Mouse (Mus musculus) brain, adult 2 months (tissue): Measurements from ENCODE around the gene Uncx.

Source experiments
- DNase-seq: peaks from one replicate; pipeline ENCODE4 v3.0.0; 2011; ENCODE audit warnings: low read depth, low spot score

The Uncx gene

DNA sequence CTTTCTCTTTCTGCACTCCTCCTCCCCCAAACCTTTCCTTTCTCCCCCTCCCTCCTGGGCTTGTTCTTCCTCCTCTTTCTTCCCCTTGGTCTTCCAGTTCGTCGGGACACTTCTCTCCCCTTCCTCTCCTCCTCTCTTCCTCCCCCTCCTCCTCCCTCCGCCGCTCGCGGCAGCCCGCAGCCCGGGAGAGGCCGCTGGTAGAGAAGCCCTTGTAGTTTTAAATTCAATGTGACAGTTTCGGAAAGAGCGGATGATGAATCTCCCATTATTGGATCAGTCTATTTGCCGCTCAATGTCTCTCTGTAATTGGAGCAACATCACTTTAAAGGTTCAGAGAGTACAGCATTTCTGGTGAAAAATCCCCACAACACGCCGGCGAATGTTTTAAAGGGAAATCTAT is at the start of gene Uncx:
Uncx (plus strand) TSS at position 281 of the 400 bp plus-strand sequence.
- DNase-seq: peak; percentile 29

DNA sequence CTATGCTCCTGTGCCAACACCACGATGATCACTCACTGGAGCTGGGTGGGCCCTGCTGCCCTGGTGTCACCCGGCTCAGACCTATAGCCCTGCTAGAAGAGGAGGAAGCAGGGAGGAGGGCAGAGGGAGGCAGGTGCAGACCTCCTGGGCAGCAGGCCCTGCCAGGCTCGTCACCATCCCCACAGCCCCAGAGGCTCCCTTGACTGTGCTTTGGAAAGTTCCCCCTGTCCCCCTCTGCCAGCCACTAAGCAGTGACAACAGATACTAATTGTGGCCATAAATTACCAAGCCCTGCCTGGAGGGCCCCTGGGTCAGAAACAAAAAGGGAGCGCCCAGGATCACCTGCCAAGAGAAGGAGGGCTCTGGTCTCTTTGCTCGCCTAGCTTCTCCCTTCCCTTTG is 49.6 kb upstream of the Uncx start:
- DNase-seq: no peak

DNA sequence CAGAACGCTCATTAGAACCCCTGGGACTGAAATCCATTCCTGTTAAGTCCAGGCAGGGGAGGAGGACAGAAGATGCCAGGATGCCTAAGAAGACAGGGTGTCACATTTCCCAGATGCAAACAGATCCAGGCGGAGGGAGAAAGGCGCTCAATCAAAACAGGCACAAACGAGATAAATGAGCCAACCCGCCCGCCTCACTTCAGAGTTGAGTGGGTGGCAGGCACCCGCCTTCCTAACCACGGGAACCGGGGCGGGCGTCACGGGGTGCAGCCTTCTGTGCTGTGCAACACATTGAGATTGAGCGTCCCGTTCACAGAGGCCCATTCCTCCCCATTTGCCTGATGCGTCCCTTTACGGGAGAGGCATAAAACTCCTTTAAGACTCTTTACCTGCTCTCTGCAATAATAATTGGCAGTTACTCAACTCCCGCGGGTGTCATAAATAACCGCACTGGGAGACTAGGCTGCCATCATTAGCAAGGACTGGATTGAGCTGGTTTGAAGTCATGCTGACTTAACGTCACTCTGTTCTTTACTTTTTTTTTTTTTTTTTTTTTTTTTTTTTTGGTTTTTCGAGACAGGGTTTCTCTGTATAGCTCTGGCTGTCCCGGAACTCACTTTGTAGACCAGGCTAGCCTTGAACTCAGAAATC is 48.1 kb upstream of the Uncx start:
- peak; percentile 61 for DNase-seq

DNA sequence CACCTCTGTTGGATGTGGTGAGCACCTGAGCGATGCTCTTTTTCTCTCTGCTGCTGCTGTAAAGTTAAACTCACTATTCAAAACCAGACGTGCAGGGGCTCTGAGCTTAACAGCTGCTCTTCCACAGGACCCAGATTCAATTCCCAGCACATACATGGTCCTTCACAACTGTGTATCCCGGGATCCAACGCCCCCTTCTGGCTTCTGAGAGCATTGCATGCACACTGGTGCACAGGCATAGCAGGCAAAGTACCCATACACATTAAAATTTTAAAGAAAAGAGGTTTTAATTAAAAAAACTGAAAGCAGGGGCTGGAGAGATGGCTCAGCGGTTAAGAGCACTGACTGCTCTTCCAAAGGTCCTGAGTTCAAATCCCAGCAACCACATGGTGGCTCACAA is 46.4 kb upstream of the Uncx start:
- no peak for DNase-seq

DNA sequence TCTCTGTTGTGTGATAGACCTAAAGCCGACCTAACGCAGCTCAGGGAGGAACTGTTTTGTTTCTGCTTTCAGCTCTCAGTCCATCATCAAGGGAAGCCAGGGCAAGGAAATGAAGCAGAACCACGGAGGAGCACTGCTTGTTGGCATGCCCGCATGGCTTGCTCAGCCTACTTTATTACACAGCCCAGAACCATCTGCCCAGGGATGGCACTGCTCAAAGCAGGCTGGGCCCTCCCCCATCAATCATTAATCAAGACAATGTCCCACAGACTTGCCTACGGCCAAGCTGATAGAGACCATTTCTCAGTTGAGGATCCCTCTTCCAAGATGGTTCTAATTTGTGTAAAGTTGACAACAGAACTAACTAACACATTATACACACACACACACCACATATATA is 44.5 kb upstream of the Uncx start:
- no peak for DNase-seq

DNA sequence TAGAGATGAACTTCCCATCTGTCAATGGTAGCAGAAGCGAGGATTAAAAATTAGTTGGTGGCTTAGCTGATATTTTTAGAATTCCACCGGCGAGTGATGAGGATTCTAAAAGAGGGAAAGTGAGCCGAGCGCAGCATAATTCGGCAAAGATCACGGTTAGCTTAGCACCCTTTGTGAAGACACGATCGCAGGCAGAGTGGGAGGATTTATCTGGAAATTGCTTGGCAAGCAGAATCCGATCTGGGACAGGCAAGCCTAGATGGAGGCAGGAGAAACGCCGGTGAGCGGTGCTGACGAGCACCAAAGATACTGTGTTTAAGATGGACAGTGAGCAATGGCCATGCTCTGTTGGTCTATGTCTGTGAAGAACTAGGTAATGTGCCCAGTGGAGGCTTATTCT is 41.0 kb upstream of the Uncx start:
- peak; percentile 79 for DNase-seq

DNA sequence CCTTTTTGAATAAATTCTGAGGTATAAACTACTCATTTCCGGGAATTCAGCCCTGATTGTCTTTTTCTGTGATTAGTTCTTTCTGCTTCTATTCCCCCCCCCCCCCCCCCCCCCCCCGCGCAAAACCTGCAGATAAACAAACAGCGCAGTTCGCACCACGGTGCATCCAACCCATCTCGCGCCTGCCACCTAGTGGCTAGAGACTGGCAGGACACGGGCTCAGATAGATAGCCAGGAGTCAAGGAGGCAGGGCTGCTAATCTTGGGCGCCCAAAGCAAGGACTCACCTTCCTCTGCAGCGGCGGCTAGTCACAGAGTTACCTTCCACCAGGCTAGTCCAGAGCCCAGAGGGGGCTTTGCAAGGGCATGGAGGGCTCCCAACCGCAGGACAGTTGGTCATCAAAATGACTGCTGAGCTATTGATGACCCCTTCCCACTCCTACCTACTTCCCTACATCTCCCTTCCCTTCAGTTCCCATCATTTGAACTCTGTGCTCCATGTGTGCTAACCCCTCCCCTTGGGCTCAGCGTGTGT is 38.2 kb upstream of the Uncx start:
- DNase-seq: peak; percentile 87

DNA sequence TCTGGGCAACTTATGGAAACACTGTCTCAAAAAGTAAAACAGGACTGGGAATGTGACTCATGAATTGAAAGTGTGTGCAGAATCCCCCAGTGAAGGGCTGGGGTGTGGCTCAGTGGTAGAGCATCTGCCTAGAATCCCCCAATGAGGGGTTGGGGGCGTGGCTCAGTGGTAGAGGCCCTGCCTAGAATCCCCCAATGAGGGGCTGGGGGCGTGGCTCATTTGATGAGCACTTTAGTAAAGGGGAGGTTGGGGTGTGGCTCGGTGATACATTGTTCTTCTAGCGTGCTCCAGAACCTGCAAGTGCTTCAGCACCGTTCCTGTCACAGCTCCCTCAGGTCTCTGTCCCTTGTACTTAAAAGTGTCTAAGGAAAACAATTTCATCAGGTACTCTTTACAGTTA is 37.1 kb upstream of the Uncx start:
- DNase-seq: no peak

DNA sequence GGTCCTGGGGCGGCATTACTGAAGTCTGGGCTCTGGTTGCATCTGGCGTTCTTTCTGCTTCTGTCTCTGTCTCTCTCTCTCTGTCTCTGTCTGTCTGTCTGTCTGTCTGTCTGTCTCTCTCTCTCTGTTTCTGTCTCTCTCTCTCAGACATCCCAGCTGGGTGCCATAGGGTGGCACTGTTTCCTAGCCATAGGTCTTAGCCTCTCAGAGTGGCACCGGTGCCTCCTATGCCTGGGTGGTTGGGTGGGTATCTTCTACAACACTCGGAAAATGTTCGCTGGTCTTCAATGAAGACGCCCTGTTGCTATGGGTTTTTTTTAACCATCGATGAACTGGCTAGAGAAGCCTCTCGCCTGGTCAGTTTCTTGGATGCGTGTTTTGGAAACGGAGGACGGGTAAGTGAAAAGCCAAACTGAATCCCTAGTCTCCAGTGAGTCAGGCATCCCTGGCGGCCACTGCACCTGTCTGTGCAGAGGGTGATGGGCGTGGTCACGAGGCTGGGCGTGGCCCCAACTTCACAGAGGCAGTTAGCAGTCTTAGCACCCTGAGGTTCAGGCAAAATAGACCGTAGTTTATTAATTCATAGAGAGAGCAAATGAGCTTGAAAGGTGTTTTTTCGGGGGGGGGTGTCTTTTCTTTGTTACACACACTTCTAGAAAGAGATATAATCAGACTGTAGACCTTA is 32.5 kb upstream of the Uncx start:
- peak; percentile 23 for DNase-seq

DNA sequence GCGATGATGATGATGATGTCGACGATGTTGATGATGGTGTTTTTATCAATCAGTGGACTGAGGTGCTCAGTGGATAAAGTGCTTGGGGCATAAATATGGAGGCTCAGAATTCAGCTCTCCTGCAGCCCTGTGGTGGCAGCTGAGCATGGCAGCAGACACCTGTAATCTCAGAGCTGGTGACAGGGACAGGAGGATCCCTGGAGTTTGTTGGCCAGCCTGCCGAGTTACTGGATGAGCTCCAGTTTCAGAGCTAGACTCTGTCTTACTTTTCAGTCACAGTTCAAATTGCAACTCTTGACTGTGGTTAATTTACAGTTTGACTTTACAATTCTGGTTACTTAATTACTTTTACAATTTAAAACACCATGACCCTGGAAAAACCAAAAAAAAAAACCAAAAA is 31.1 kb upstream of the Uncx start:
- no peak for DNase-seq

DNA sequence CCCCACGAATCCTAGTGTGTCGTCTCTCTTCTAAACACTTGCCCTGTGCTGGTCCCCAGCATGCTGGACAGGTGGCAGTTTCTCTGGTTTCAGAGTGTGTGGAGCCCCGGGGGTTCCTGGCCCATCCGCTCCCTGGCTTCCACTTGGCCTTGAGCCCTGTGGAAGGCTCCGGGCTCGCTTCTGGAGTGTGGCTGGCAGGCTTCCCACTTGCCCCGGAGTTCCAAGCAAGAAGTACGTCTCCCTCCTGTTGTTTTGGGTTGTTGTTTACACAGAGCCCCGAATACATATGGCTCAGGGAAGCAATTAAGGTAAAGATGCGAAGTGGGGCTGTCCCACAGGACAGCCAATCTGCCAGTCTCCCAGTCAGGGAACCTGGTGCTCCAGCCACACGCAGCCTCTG is 27.0 kb upstream of the Uncx start:
- DNase-seq: no peak

DNA sequence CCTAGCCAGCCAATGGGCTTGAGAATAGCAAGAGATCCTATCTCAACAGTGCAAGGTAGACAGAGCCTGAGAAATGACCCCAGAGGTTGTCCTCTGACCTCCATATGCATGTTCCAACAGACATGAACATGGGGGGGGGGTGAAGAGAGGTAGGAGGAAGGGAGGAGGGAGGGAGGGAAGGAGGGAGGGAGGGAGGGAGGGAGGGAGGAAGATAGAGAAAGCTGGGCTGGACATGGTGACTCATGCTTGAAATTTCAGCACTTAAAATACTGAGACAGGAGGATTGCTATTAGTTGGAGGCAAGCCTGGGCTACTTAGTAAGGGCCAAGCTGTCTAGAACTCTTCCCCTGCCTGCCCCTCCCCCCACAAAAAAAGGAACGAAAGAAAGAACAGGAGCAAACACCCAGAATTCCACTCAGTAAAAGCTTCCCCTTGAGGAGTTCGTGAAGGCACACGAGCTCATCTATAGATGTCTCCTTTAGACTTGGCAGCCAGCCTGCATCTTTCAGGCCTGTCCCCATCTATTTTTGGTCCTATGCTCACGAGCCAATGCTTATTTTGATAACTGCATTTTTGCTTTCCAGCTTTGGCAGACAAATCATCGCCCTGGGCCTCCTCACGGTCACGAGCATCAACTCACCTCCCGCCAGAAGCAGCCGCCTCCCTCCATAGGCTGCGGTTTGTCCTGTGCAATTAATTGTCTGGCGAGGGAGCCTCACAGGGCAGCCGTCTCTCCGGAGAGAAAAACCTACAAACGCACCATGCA is 23.0 kb upstream of the Uncx start:
- peak; percentile 51 for DNase-seq

DNA sequence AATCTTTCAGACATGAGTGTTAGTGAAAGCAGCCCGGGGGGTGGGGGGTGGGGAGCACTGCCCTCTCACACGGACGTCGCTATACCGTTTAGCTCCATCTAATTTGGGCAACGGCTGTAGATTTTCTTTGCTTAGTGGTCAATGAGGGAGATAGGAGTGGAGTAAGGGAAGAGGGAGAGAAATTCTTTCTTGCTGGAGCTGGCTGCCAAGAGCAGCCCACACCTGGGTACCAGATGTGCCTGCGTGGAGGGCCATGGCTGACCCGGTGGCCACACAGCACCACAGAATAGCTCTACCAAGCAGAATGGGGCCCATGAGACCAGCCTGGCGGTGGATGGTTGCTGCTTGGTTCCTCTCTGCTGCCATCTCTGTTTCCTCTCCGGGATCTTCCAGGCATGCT is 21.3 kb upstream of the Uncx start:
- no peak for DNase-seq

DNA sequence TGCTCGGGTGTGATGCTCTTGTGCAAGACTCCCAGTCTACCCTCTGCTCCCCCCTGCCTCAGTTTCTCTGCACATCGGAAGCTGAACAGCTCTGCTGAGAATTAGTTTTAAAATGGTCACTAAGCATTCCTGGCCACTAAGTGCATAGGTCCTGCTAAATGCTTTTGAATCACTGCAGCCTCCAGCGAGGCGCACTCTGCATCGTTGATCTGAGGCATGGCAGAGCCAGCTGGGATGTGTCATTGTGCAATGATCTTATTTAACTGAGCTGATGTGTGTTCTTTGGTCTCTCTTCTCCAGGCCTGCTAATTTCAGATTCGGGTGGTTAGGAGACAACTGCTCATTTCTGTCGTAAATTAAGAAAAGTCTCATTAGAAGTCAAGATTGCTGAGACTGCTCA is 14.4 kb upstream of the Uncx start:
- no peak for DNase-seq

DNA sequence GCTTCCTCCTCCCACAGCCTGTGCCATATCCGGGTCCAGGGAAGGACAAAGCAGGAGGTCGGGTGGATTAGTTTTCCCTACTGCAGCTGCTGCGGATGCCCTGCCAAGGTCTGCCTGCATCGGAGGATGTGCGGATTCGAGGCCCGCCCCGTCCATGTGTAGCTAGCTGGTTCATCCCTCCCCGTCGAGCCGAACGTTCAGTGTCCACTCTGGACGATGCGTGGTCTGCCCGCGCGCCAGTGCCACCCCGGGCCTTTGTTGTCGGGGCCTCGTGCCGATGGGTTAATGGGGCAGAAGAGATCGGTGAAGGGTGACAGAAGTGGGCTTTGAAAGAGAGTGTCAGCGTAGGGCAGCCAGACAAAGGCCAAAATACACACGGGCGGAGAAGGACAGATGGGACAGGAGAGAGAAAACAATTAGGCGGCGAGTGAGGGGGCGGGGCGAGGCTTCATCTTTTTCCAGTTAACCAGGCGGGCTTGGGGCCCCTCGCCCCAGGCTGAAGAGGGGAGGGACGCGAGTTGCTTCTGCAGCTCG is 7.8 kb upstream of the Uncx start:
- DNase-seq: no peak

DNA sequence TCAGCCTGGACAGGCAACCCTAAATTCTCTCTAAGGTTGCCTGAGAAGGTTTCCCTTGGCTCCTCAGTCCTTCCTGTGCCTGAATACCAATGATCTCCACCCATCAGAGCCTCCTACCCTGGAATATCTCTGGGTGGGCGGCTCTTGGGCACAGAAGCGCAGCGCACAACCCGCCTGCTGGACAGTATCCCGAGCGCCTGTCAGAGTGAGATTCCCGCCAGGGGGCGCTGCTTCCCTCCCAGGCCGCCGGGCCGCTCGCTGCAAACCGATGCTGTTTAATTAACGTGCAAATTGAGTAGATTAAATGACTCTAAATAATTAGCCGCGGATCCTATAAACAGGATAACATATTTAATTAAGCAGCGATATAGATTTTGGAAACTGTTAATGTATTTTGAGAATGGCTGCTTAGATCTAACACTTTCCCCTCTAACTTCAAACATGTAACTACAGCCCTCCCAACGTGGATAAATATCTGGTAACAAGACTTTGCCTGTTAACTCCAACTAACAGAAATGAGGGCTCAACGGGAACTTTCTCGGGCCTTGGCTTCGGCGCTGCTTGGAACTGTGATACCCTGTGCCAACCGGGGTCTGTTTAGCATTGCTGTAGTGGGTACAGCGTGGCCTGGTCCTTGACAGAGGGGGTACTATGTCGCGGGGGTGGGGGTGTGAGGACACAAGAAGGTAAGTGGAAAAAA is 6.9 kb upstream of the Uncx start:
- DNase-seq: peak; percentile 73

DNA sequence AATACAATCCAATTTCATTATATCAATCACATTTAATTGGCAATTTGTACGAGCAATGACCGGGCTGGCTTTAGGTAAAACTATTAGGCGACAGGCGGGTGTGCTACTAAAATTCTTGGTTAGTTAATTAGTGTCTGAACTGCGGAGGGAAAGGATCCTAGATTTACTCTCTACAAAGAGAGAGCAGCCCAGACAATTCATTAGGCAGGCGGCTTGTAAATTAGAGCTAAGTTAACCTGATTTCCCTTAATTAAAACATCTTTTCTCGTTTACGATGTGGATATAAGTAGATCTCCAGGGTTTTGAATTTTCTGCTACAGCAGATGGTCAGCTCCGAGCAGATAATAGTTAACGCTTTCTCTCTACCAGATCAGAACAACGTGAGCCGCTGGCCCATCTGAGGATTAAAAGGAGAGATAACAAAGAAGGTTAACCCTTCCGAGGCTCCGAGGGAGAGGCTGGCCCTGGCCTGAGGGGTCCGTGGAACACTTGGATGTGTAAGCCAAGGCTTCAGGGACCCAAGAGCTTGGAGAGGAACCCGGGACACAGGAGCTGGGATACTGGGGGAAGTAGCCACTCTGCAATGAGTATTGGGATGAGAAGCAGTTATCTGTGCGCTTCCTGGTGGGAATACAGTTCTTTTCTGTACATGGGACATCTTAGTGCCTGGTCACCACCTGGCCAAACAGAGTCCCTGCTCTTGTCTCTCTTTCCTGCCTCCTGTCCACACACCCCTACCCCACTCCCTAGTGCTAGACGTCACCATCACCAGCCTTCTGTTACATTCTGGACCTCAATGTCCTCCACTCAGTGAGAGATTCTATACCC is 6.2 kb upstream of the Uncx start:
- no peak for DNase-seq

DNA sequence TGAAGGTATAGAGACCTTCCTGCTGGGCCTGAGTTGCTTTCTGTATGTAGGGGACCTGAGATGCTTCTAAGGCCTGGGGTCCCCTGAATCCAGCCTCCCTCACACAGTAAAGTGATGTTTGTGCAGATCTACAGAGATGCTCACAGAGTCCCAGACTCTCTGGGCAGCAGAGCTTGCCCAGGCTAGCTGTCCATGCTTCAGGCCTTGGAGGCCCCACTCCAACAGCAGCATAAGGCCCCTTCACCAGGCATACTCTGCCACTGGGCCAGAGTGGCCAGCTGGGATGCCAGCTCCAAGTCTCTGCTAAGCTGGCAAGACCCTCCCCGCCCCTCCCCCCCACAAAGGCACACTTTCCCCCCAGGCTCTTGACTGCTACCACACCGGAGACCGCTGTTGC is 5.6 kb upstream of the Uncx start:
- DNase-seq: no peak

DNA sequence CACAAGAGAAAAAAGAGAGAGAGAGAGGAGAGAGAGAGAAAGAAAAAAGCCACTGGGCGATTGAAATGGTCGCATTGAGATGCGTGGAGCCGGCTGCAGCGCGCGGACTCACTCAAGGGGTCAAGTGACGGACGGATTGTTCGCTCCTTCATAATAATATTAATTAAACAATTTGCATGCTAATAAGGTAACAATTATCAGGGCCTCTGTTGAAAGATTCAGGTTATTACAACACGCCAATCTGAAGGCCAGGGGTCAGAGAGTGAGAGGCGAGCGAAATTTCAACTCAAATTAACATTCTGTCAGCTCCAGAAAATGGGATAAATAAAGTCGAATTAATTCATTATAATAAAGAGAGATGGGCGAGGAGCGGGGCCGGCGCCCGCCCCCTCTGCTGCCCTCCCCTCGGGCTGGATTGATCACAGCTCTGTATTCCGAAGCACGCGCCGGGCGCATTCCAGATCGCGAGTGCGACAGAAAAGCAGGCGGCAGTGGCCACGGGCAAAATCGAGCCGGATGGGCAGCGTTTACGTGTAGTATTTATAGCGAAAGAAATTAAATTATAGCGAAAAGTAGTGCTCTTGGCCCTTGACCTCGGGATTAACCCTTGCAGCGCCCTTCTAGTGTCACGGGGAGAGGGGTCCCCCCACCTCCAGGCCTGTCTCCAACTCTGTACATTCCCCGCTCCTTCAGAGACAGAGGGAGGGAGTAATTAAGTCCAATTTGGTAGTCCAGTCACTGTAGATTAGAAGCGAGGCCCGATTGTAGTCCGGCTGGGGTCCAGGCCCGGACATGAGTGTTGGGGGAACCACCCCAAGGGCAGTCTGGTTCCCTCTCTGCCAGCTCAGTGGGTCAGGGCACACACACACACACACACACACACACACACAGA is 1.9 kb upstream of the Uncx start:
- DNase-seq: no peak

DNA sequence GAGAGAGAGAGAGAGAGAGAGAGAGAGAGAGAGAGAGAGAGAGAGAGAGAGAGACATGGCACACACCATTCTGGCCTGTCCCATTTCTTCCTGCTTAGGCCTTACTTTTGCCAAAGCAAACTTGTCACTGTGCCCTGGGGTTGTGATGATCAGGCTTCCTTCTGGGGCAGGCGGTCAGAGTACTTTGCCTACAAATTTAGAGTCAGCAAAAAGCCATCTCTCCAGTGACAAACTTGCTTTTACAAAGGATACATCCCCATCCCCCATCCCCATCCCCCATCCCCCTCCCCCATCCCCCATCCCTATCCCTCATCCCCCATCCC is 1.3 kb upstream of the Uncx start:
- DNase-seq: peak; percentile 76
